Mouse (Mus musculus) midbrain, embryonic 14.5 days (tissue): ENCODE data around the gene Gga2. TPM values are rescaled to one million over a fixed set of nuclear protein-coding genes. Genes with fewer than 3 reads are reported as not detected.
A peak's percentile ranks its signal among the peaks of the same experiment; 100 is the strongest.

Source experiments
- ATAC-seq: fragments of 200-750 bp; cut with Nextera tagmentation; 2 replicates; pipeline ENCODE4 v1.8.0; 2017; ENCODE audit warnings: moderate number of reproducible peaks, moderate library complexity; ENCODE audit not compliant: low FRiP score, low TSS enrichment
- DNase-seq: peaks from one replicate; pipeline ENCODE4 v3.0.0-alpha.2; 2015
- H3K27ac ChIP-seq: fragments of 300-500 bp; sonication (generic); replicated peaks from 2 replicates; pipeline ENCODE4 v1.5.1; 2014; ENCODE audit warnings: mild to moderate bottlenecking, low read depth, low read length, moderate library complexity
- H3K27me3 ChIP-seq: fragments of 300-500 bp; sonication (generic); 2 replicates; pipeline ENCODE4 v1.6.1; 2014; ENCODE audit warnings: low read length, control low read depth, mixed read lengths; ENCODE audit not compliant: control insufficient read depth, insufficient read depth
- H3K36me3 ChIP-seq: fragments of 300-500 bp; sonication (generic); 2 replicates; pipeline ENCODE4 v1.6.1; 2014; ENCODE audit warnings: low read length, control low read depth; ENCODE audit not compliant: control insufficient read depth, insufficient read depth
- H3K4me1 ChIP-seq: fragments of 300-500 bp; sonication (generic); 2 replicates; pipeline ENCODE4 v1.6.1; 2014; ENCODE audit warnings: mild to moderate bottlenecking, antibody characterized with exemption, low read length, control low read depth; ENCODE audit not compliant: control insufficient read depth, insufficient read depth
- H3K4me2 ChIP-seq: fragments of 300-500 bp; sonication (generic); 2 replicates; pipeline ENCODE4 v1.6.1; 2014; ENCODE audit warnings: mild to moderate bottlenecking, low read length, moderate library complexity
- H3K4me3 ChIP-seq: fragments of 300-500 bp; sonication (generic); replicated peaks from 2 replicates; pipeline ENCODE4 v1.5.1; 2014; ENCODE audit warnings: low read depth, low read length
- H3K9ac ChIP-seq: fragments of 300-500 bp; sonication (generic); replicated peaks from 2 replicates; pipeline ENCODE4 v1.6.1; 2014; ENCODE audit warnings: mild to moderate bottlenecking, low read length, moderate library complexity
- H3K9me3 ChIP-seq: fragments of 300-500 bp; sonication (generic); 2 replicates; pipeline ENCODE4 v1.6.1; 2016; ENCODE audit warnings: low read length, control low read depth, mixed read lengths; ENCODE audit not compliant: control insufficient read depth
- WGBS: fragments of 180-500 bp; shearing (Covaris S2); extraction: QIAGEN DNeasy Blood & Tissue Kit; methylation state at CpG from one replicate; pipeline ENCODE4 v1.1.7; 2014; 5-methylcytosine and 5-hydroxymethylcytosine counted together
- polyA plus RNA-seq: library from polyadenylated mRNA; unstranded; fragments of >200 nt; fragmentation: Nextera tagmentation; extraction: Ambion mirVana; gene quantifications from 2 replicates; pipeline ENCODE4 v1.2.1, GENCODE M21; 2014

Gga2 gene
- polyA plus RNA-seq, 1 experiment from 2014 or later = 33.3 TPM

- DNase-seq = no peak
- H3K36me3 ChIP-seq = peaks cover 29% of the 10 kb centered on the region
- H3K9ac ChIP-seq = no peak overlapping the region
- ATAC-seq = no peak
- no peaks in the 10 kb centered on the region for H3K27me3 ChIP-seq
- H3K4me3 ChIP-seq = no peak overlapping the region
- WGBS = 92% methylated on average over 2 of the region's 2 CpGs
- H3K27ac ChIP-seq = no peak overlapping the region
- no peaks in the 10 kb centered on the region for H3K4me1 ChIP-seq
- H3K9me3 ChIP-seq = no peaks in the 10 kb centered on the region
- no peak overlapping the region for H3K4me2 ChIP-seq
Measured at GRCm38 (mm10) chr7:122046813-122047212, 25.8 kb upstream of the Gga2 start.

GRCm38 (mm10) chr7:122045711-122046110, 24.7 kb upstream of the Gga2 start:
- no peak for ATAC-seq
- Histone ChIP-seq H3K27ac (no peak overlapping the region), H3K27me3 (no peaks in the 10 kb centered on the region), H3K9ac (no peak overlapping the region), H3K36me3 (peaks cover 30% of the 10 kb centered on the region), H3K4me1 (no peaks in the 10 kb centered on the region), H3K4me3 (no peak overlapping the region), H3K4me2 (no peak overlapping the region), H3K9me3 (no peaks in the 10 kb centered on the region)
- DNase-seq = no peak
- WGBS = 94% methylated on average over 1 of the region's 1 CpGs

GRCm38 (mm10) chr7:122045181-122045634, 24.2 kb upstream of the Gga2 start:
- Histone ChIP-seq H3K4me3 (no peak overlapping the region), H3K27ac (no peak overlapping the region), H3K36me3 (peaks cover 30% of the 10 kb centered on the region), H3K27me3 (no peaks in the 10 kb centered on the region), H3K4me1 (no peaks in the 10 kb centered on the region), H3K9ac (no peak overlapping the region), H3K9me3 (no peaks in the 10 kb centered on the region), H3K4me2 (no peak overlapping the region)
- DNase-seq (no peak), ATAC-seq (no peak)
- WGBS = 87% methylated on average over 4 of the region's 4 CpGs

- no peaks in the 10 kb centered on the region for H3K4me1 ChIP-seq
- peaks cover 40% of the 10 kb centered on the region for H3K36me3 ChIP-seq
- no peak overlapping the region for H3K4me3 ChIP-seq
- H3K27ac ChIP-seq = no peak overlapping the region
- DNase-seq (no peak), ATAC-seq (no peak)
- 91% methylated on average over 8 of the region's 8 CpGs for WGBS
- no peaks in the 10 kb centered on the region for H3K9me3 ChIP-seq
- no peak overlapping the region for H3K9ac ChIP-seq
- no peaks in the 10 kb centered on the region for H3K27me3 ChIP-seq
- H3K4me2 ChIP-seq = no peak overlapping the region
Measured at GRCm38 (mm10) chr7:122044106-122044505, 23.1 kb upstream of the Gga2 start.

- no peak for DNase-seq
- no peak overlapping the region for H3K9ac ChIP-seq
- peaks cover 18% of the 10 kb centered on the region for H3K36me3 ChIP-seq
- no peak overlapping the region for H3K4me3 ChIP-seq
- ATAC-seq = no peak
- no peak overlapping the region for H3K4me2 ChIP-seq
- no peaks in the 10 kb centered on the region for H3K4me1 ChIP-seq
- 56% methylated on average over 2 of the region's 2 CpGs for WGBS
- no peak overlapping the region for H3K27ac ChIP-seq
- H3K9me3 ChIP-seq = no peaks in the 10 kb centered on the region
- no peaks in the 10 kb centered on the region for H3K27me3 ChIP-seq
Measured at GRCm38 (mm10) chr7:122034348-122034747, 13.3 kb upstream of the Gga2 start.

- H3K4me1 ChIP-seq = no peaks in the 10 kb centered on the region
- no peak overlapping the region for H3K4me3 ChIP-seq
- ATAC-seq (no peak), DNase-seq (no peak)
- H3K27ac ChIP-seq = no peak overlapping the region
- H3K4me2 ChIP-seq = no peak overlapping the region
- H3K36me3 ChIP-seq = peaks cover 9% of the 10 kb centered on the region
- 69% methylated on average over 3 of the region's 3 CpGs for WGBS
- no peaks in the 10 kb centered on the region for H3K27me3 ChIP-seq
- no peaks in the 10 kb centered on the region for H3K9me3 ChIP-seq
- H3K9ac ChIP-seq = no peak overlapping the region
Measured at GRCm38 (mm10) chr7:122033371-122033770, 12.3 kb upstream of the Gga2 start.

GRCm38 (mm10) chr7:122022131-122022530, 1.1 kb upstream of the Gga2 start:
- DNase-seq = no peak
- Histone ChIP-seq H3K9ac (no peak overlapping the region), H3K4me3 (no peak overlapping the region), H3K4me1 (peaks cover 16% of the 10 kb centered on the region), H3K9me3 (no peaks in the 10 kb centered on the region), H3K4me2 (no peak overlapping the region), H3K27me3 (no peaks in the 10 kb centered on the region), H3K27ac (no peak overlapping the region), H3K36me3 (no peaks in the 10 kb centered on the region)
- 97% methylated on average over 2 of the region's 2 CpGs for WGBS
- no peak for ATAC-seq

GRCm38 (mm10) chr7:122020273-122020666, 752 bp downstream of the Gga2 start:
- Histone ChIP-seq H3K27ac (peak overlapping the region; percentile 93), H3K36me3 (no peaks in the 10 kb centered on the region), H3K9ac (peak overlapping the region; percentile 85), H3K9me3 (no peaks in the 10 kb centered on the region), H3K4me3 (peak overlapping the region; percentile 77), H3K4me1 (peaks cover 29% of the 10 kb centered on the region), H3K4me2 (peak overlapping the region; percentile 67), H3K27me3 (no peaks in the 10 kb centered on the region)
- ATAC-seq (peak; percentile 55), DNase-seq (peak; percentile 67)
- WGBS = 3% methylated on average over 6 of the region's 6 CpGs

- no peak overlapping the region; the same call in 1 of the 2 replicates for H3K9ac ChIP-seq
- 89% methylated on average over 7 of the region's 7 CpGs for WGBS
- H3K27me3 ChIP-seq = no peaks in the 10 kb centered on the region
- H3K4me2 ChIP-seq = peak overlapping the region; percentile 67
- H3K4me3 ChIP-seq = peak overlapping the region; percentile 77
- no peak overlapping the region for H3K27ac ChIP-seq
- H3K36me3 ChIP-seq = no peaks in the 10 kb centered on the region
- no peak for DNase-seq
- ATAC-seq = no peak
- no peaks in the 10 kb centered on the region for H3K9me3 ChIP-seq
- peaks cover 31% of the 10 kb centered on the region for H3K4me1 ChIP-seq
Measured at GRCm38 (mm10) chr7:122018978-122019377, 2.0 kb downstream of the Gga2 start.
